Mouse (Mus musculus) neural tube, embryonic 14.5 days (tissue): ENCODE measurements around the gene Rpl27. TPM values are rescaled to one million over a fixed set of nuclear protein-coding genes. Genes with fewer than 3 reads are reported as not detected.

Source experiments
- microRNA-seq: library from miRNA; unstranded; fragments of <30 nt; microRNA quantifications from one replicate; pipeline ENCODE4, GENCODE M21; 2016
- polyA plus RNA-seq: library from polyadenylated mRNA; unstranded; fragments of >200 nt; fragmentation: Nextera tagmentation; extraction: Ambion mirVana; gene quantifications from 2 replicates; pipeline ENCODE4 v1.2.1, GENCODE M21; 2014

Gene Rpl27
- polyA plus RNA-seq, 1 experiment from 2014 or later, result 257 TPM

Small RNA genes within 50 kb of the gene (microRNA-seq; reads per million reads assigned to microRNA genes)
- gene Mir6929, result not detected

Other genes starting within 250 kb of the Rpl27 start
- 28.4 and 30.7 TPM in 2 replicates for gene Ezh1, start 215.8 kb upstream of the Rpl27 start, polyA plus RNA-seq
- 63.1 and 103 TPM in 2 replicates for gene Ramp2, start 196.3 kb upstream of the Rpl27 start, polyA plus RNA-seq
- gene Vps25, start 188.6 kb upstream of the Rpl27 start, polyA plus RNA-seq, result 121 and 134 TPM in 2 replicates
- 4.2 and 5.9 TPM in 2 replicates for gene Wnk4, start 181.7 kb upstream of the Rpl27 start, polyA plus RNA-seq
- 0.75 and 0.86 TPM in 2 replicates for gene Cntd1, start 163.3 kb upstream of the Rpl27 start, polyA plus RNA-seq
- 242 and 258 TPM in 2 replicates for gene Coa3, start 163.2 kb upstream of the Rpl27 start, polyA plus RNA-seq
- 178 and 182 TPM in 2 replicates for gene Becn1, start 140.0 kb upstream of the Rpl27 start, polyA plus RNA-seq
- gene Psme3, start 126.1 kb upstream of the Rpl27 start, polyA plus RNA-seq, result 73.3 and 88.3 TPM in 2 replicates
- 1.7 and 2.0 TPM in 2 replicates for gene Aoc2, start 117.2 kb upstream of the Rpl27 start, polyA plus RNA-seq
- 0.10 TPM in 1 of 2 replicates, not detected in the other for gene Aoc3, start 111.7 kb upstream of the Rpl27 start, polyA plus RNA-seq
- gene G6pc, start 74.7 kb upstream of the Rpl27 start, polyA plus RNA-seq, result not detected in 2 replicates
- 89.5 and 100 TPM in 2 replicates for gene Aarsd1, start 24.7 kb upstream of the Rpl27 start, polyA plus RNA-seq
- 8.1 and 8.9 TPM in 2 replicates for gene Gm27029, start 17.5 kb upstream of the Rpl27 start, polyA plus RNA-seq
- gene Rundc1, start 17.2 kb upstream of the Rpl27 start, polyA plus RNA-seq, result 20.4 and 24.1 TPM in 2 replicates
- 1.8 and 3.0 TPM in 2 replicates for gene Ptges3l, start 17.0 kb upstream of the Rpl27 start, polyA plus RNA-seq
- 1.4 and 2.0 TPM in 2 replicates for gene Ifi35, start 6.1 kb downstream of the Rpl27 start, polyA plus RNA-seq
- gene Rnd2, start 22.7 kb downstream of the Rpl27 start, polyA plus RNA-seq, result 37.9 and 61.8 TPM in 2 replicates
- 67.4 and 90.8 TPM in 2 replicates for gene Vat1, start 23.9 kb downstream of the Rpl27 start, polyA plus RNA-seq
- gene Brca1, start 109.7 kb downstream of the Rpl27 start, polyA plus RNA-seq, result 1.6 and 1.9 TPM in 2 replicates
- 85.8 and 111 TPM in 2 replicates for gene Nbr1, start 109.9 kb downstream of the Rpl27 start, polyA plus RNA-seq
- gene Tmem106a, start 139.9 kb downstream of the Rpl27 start, polyA plus RNA-seq, result 3.6 and 3.9 TPM in 2 replicates
- not detected in 2 replicates for gene Gm11634, start 157.0 kb downstream of the Rpl27 start, polyA plus RNA-seq
- gene Rdm1, start 184.9 kb downstream of the Rpl27 start, polyA plus RNA-seq, result 9.4 and 11.1 TPM in 2 replicates
- 6.0 and 7.5 TPM in 2 replicates for gene Arl4d, start 223.2 kb downstream of the Rpl27 start, polyA plus RNA-seq